Mouse (Mus musculus): Measurements from ENCODE around the gene Mrpl52. TPM values are rescaled to one million over a fixed set of nuclear protein-coding genes. Genes with fewer than 3 reads are reported as not detected.

The Mrpl52 gene
- polyA plus RNA-seq, 1 experiment from 2014 or later: 265 TPM

- peak; percentile 50; the same call in 1 of the 2 replicates for ATAC-seq (replicated peaks; ENCODE audit: low FRiP score)
- 8% methylated on average over 18 of the region's 18 CpGs for WGBS
- peaks cover 58% of the 10 kb centered on the region for H3K4me1 ChIP-seq
Measured at GRCm38 (mm10) chr14:54413877-54414700, 12.6 kb upstream of the Mrpl52 start.

GRCm38 (mm10) chr14:54415241-54416020, 11.3 kb upstream of the Mrpl52 start:
- H3K27ac ChIP-seq: no peak overlapping the region
- 0 out of 2 replicates have a peak, but pooled peaks cover 4% of the 10 kb centered on the region for H3K27me3 ChIP-seq
- no peaks in the 10 kb centered on the region for H3K36me3 ChIP-seq
- H3K9me3 ChIP-seq (replicated peaks): no peaks in the 10 kb centered on the region
- peaks cover 45% of the 10 kb centered on the region for H3K4me1 ChIP-seq
- no peak overlapping the region for H3K4me2 ChIP-seq
- no peak for ATAC-seq (replicated peaks; ENCODE audit: low FRiP score)
- H3K4me3 ChIP-seq (replicated peaks): no peak overlapping the region
- WGBS: 26% methylated on average over 13 of the region's 13 CpGs
- H3K9ac ChIP-seq: no peak overlapping the region

More at GRCm38 (mm10) chr14:54413877-54414700, 12.6 kb upstream of the Mrpl52 start:
- H3K27ac ChIP-seq: peak overlapping the region; percentile 67
- H3K9me3 ChIP-seq (replicated peaks): no peaks in the 10 kb centered on the region
- no peak overlapping the region for H3K9ac ChIP-seq
- H3K27me3 ChIP-seq: 0 out of 2 replicates have a peak, but pooled peaks cover 4% of the 10 kb centered on the region
- no peaks in the 10 kb centered on the region for H3K36me3 ChIP-seq
- peak overlapping the region; percentile 18 for H3K4me3 ChIP-seq (replicated peaks)
- H3K4me2 ChIP-seq: peak overlapping the region; percentile 52

GRCm38 (mm10) chr14:54416229-54416775, 10.4 kb upstream of the Mrpl52 start:
- H3K4me1 ChIP-seq: peaks cover 38% of the 10 kb centered on the region
- no peak overlapping the region for H3K4me2 ChIP-seq
- no peak overlapping the region for H3K4me3 ChIP-seq (replicated peaks)
- H3K36me3 ChIP-seq: no peaks in the 10 kb centered on the region
- WGBS: 63% methylated on average over 5 of the region's 5 CpGs
- H3K9ac ChIP-seq: no peak overlapping the region
- H3K27ac ChIP-seq: no peak overlapping the region
- no peaks in the 10 kb centered on the region for H3K9me3 ChIP-seq (replicated peaks)
- 0 out of 2 replicates have a peak, but pooled peaks cover 4% of the 10 kb centered on the region for H3K27me3 ChIP-seq
- ATAC-seq (replicated peaks; ENCODE audit: low FRiP score): no peak

GRCm38 (mm10) chr14:54416830-54417229, 9.9 kb upstream of the Mrpl52 start:
- H3K27ac ChIP-seq: no peak overlapping the region
- H3K4me1 ChIP-seq: peaks cover 38% of the 10 kb centered on the region
- peak overlapping the region; percentile 44 for H3K4me2 ChIP-seq
- H3K4me3 ChIP-seq (replicated peaks): no peak overlapping the region
- no peak for ATAC-seq (replicated peaks; ENCODE audit: low FRiP score)
- no peak overlapping the region for H3K9ac ChIP-seq
- H3K27me3 ChIP-seq: 0 out of 2 replicates have a peak, but pooled peaks cover 4% of the 10 kb centered on the region
- 79% methylated on average over 4 of the region's 4 CpGs for whole genome bisulfite sequencing
- no peaks in the 10 kb centered on the region for H3K9me3 ChIP-seq (replicated peaks)
- H3K36me3 ChIP-seq: no peaks in the 10 kb centered on the region

- peaks cover 38% of the 10 kb centered on the region for H3K4me1 ChIP-seq
- H3K27me3 ChIP-seq: 0 out of 2 replicates have a peak, but pooled peaks cover 4% of the 10 kb centered on the region
- H3K27ac ChIP-seq: no peak within 1 kb of the TSS
- no peaks in the 10 kb centered on the region for H3K36me3 ChIP-seq
- H3K9ac ChIP-seq: 0 out of 2 replicates have a peak within 1 kb of the TSS, but pooled peaks have one; percentile 16
- WGBS: 6% methylated on average over 19 of the region's 19 CpGs
- no peaks in the 10 kb centered on the region for H3K9me3 ChIP-seq (replicated peaks)
- peak within 1 kb of the TSS; percentile 44 for H3K4me2 ChIP-seq
- ATAC-seq (replicated peaks; ENCODE audit: low FRiP score): 0 out of 2 replicates have a peak, but pooled peaks have one; percentile 26
- peak within 1 kb of the TSS; percentile 21 for H3K4me3 ChIP-seq (replicated peaks)
Measured at GRCm38 (mm10) chr14:54417623-54418081, 9.1 kb upstream of the Mrpl52 start, which contains the start of gene Slc7a7. TSS of gene Slc7a7 (minus strand) at chr14:54417780.

GRCm38 (mm10) chr14:54421014-54421413, 5.7 kb upstream of the Mrpl52 start:
- 74% methylated on average over 2 of the region's 2 CpGs for WGBS
- Histone ChIP-seq H3K9me3 (replicated peaks) (no peaks in the 10 kb centered on the region), H3K9ac (no peak overlapping the region), H3K4me2 (no peak overlapping the region), H3K4me1 (peaks cover 15% of the 10 kb centered on the region), H3K4me3 (replicated peaks) (no peak overlapping the region), H3K27ac (no peak overlapping the region), H3K27me3 (no peaks in the 10 kb centered on the region), H3K36me3 (no peaks in the 10 kb centered on the region)
- ATAC-seq (replicated peaks; ENCODE audit: low FRiP score): no peak

GRCm38 (mm10) chr14:54423406-54423805, 3.3 kb upstream of the Mrpl52 start:
- no peak overlapping the region for H3K27ac ChIP-seq
- no peaks in the 10 kb centered on the region for H3K9me3 ChIP-seq (replicated peaks)
- no peak for ATAC-seq (replicated peaks; ENCODE audit: low FRiP score)
- H3K4me1 ChIP-seq: peaks cover 16% of the 10 kb centered on the region
- peaks cover 3% of the 10 kb centered on the region for H3K36me3 ChIP-seq
- H3K4me2 ChIP-seq: no peak overlapping the region
- no peak overlapping the region for H3K4me3 ChIP-seq (replicated peaks)
- WGBS: 64% methylated on average over 5 of the region's 5 CpGs
- no peaks in the 10 kb centered on the region for H3K27me3 ChIP-seq
- H3K9ac ChIP-seq: no peak overlapping the region

- no peak for ATAC-seq (replicated peaks; ENCODE audit: low FRiP score)
- Histone ChIP-seq H3K27ac (no peak overlapping the region), H3K27me3 (no peaks in the 10 kb centered on the region), H3K4me1 (peaks cover 26% of the 10 kb centered on the region), H3K9me3 (replicated peaks) (no peaks in the 10 kb centered on the region), H3K4me3 (replicated peaks) (no peak overlapping the region), H3K9ac (no peak overlapping the region), H3K4me2 (no peak overlapping the region), H3K36me3 (peaks cover 15% of the 10 kb centered on the region)
- WGBS: 80% methylated on average over 1 of the region's 1 CpGs
Measured at GRCm38 (mm10) chr14:54424634-54425033, 2.1 kb upstream of the Mrpl52 start.

- Histone ChIP-seq H3K36me3 (peaks cover 21% of the 10 kb centered on the region), H3K4me2 (peak overlapping the region; percentile 65), H3K9me3 (replicated peaks) (no peaks in the 10 kb centered on the region), H3K9ac (no peak overlapping the region), H3K4me3 (replicated peaks) (0 out of 2 replicates have a peak overlapping the region, but pooled peaks have one; percentile 98), H3K27me3 (no peaks in the 10 kb centered on the region), H3K4me1 (peaks cover 35% of the 10 kb centered on the region), H3K27ac (no peak overlapping the region)
- no peak for ATAC-seq (replicated peaks; ENCODE audit: low FRiP score)
- 82% methylated on average over 1 of the region's 1 CpGs for whole genome bisulfite sequencing
Measured at GRCm38 (mm10) chr14:54425540-54425939, 1.2 kb upstream of the Mrpl52 start.

GRCm38 (mm10) chr14:54426003-54426688, 563 bp upstream of the Mrpl52 start:
- Histone ChIP-seq H3K9ac (peak overlapping the region; percentile 85), H3K27ac (peak overlapping the region; percentile 95), H3K9me3 (replicated peaks) (no peaks in the 10 kb centered on the region), H3K4me1 (peaks cover 41% of the 10 kb centered on the region), H3K4me2 (peak overlapping the region; percentile 65), H3K27me3 (no peaks in the 10 kb centered on the region), H3K4me3 (replicated peaks) (peak overlapping the region; percentile 98), H3K36me3 (peaks cover 21% of the 10 kb centered on the region)
- WGBS: 33% methylated on average over 14 of the region's 14 CpGs
- ATAC-seq (replicated peaks; ENCODE audit: low FRiP score): no peak

- peak overlapping the region; percentile 98 for H3K4me3 ChIP-seq (replicated peaks)
- H3K4me1 ChIP-seq: peaks cover 48% of the 10 kb centered on the region
- H3K4me2 ChIP-seq: peak overlapping the region; percentile 65
- H3K36me3 ChIP-seq: peaks cover 21% of the 10 kb centered on the region
- H3K9ac ChIP-seq: peak overlapping the region; percentile 85; the same call in 1 of the 2 replicates
- no peak for ATAC-seq (replicated peaks; ENCODE audit: low FRiP score)
- no peaks in the 10 kb centered on the region for H3K9me3 ChIP-seq (replicated peaks)
- WGBS: 91% methylated on average over 7 of the region's 7 CpGs
- peak overlapping the region; percentile 95; the same call in 1 of the 2 replicates for H3K27ac ChIP-seq
- no peaks in the 10 kb centered on the region for H3K27me3 ChIP-seq
Measured at GRCm38 (mm10) chr14:54427696-54428095, 987 bp downstream of the Mrpl52 start.

Data from kidney, embryonic 15.5 days (tissue).